Mouse (Mus musculus) thymus, adult 2 months (tissue): ENCODE measurements around the gene Wdsub1.

Experiments used
- CTCF ChIP-seq: fragments of 200-500 bp; IDR thresholded peaks from 2 replicates; pipeline ENCODE4 v1.5.1; 2012; ENCODE audit warnings: mild to moderate bottlenecking, control low read depth, low read length, moderate library complexity, borderline replicate concordance; ENCODE audit not compliant: control insufficient read depth, poor library complexity, insufficient read depth; ENCODE audit errors: extremely low read depth
- POLR2A ChIP-seq: fragments of 200-500 bp; IDR thresholded peaks from 2 replicates; pipeline ENCODE4 v1.6.1; 2012; ENCODE audit warnings: mild to moderate bottlenecking, low read length, control low read depth, moderate library complexity; ENCODE audit not compliant: control insufficient read depth, poor library complexity, insufficient read depth; ENCODE audit errors: extremely low read depth

DNA sequence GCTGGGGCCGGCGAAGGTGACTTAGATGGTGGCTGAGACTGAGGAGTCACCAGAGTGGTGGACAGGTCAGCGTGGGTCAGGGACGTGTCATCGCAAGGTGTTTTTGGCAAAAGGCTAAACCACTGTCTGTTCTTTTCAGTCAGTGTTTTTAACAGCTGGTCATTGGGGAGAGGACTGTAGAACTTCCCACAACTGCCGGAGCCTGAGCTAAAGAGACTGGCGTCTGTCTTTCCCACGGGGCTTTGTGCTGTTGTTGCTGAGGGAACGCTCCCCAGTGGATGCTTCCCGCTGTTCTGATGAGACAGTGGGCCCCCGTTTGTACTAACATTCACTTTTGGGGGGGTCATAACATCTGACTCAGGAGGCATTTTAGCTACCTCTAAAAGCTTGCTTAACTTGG lies 31.2 kb upstream of the Wdsub1 start:
- TF ChIP-seq CTCF (no peak), POLR2A (no peak)
